Mouse (Mus musculus) kidney, postnatal 0 days (tissue): Measurements from ENCODE around the gene Ryr2. TPM values are rescaled to one million over a fixed set of nuclear protein-coding genes. Genes with fewer than 3 reads are reported as not detected.

Source experiments
- ATAC-seq: fragments of 200-750 bp; cut with Nextera tagmentation; replicated peaks from 2 replicates; pipeline ENCODE4 v1.8.0; 2017; ENCODE audit warnings: low read depth, moderate number of reproducible peaks, moderate TSS enrichment, moderate library complexity; ENCODE audit not compliant: low FRiP score
- DNase-seq: peaks from one replicate; pipeline ENCODE4 v3.0.0-alpha.2; 2016; ENCODE audit warnings: low spot score
- H3K27ac ChIP-seq: fragments of 300-500 bp; sonication (generic); 2 replicates; pipeline ENCODE4 v1.5.1; 2014; ENCODE audit warnings: mild to moderate bottlenecking
- H3K27me3 ChIP-seq: fragments of 300-500 bp; sonication (generic); 2 replicates; pipeline ENCODE4 v1.6.1; 2014; ENCODE audit warnings: low read length, mixed read lengths; ENCODE audit not compliant: insufficient read depth
- H3K36me3 ChIP-seq: fragments of 300-500 bp; sonication (generic); 2 replicates; pipeline ENCODE4 v1.6.1; 2014; ENCODE audit warnings: low read length, mixed read lengths; ENCODE audit not compliant: insufficient read depth
- H3K4me1 ChIP-seq: fragments of 300-500 bp; sonication (generic); replicated peaks from 2 replicates; pipeline ENCODE4 v1.6.1; 2014; ENCODE audit warnings: antibody characterized with exemption, low read length, mixed read lengths; ENCODE audit not compliant: insufficient read depth
- H3K4me2 ChIP-seq: fragments of 300-500 bp; sonication (generic); 2 replicates; pipeline ENCODE4 v1.6.1; 2014; ENCODE audit warnings: mild to moderate bottlenecking, low read length, moderate library complexity, mixed read lengths
- H3K4me3 ChIP-seq: fragments of 300-500 bp; sonication (generic); replicated peaks from 2 replicates; pipeline ENCODE4 v1.5.1; 2014; ENCODE audit warnings: low read depth, low read length
- H3K9ac ChIP-seq: fragments of 300-500 bp; sonication (generic); 2 replicates; pipeline ENCODE4 v1.6.1; 2014; ENCODE audit warnings: low read depth, low read length
- H3K9me3 ChIP-seq: fragments of 300-500 bp; sonication (generic); replicated peaks from 2 replicates; pipeline ENCODE4 v1.6.1; 2016; ENCODE audit warnings: low read length, inconsistent platforms, mixed read lengths
- CTCF ChIP-seq: IDR thresholded peaks from 2 replicates; pipeline ENCODE4 v1.5.1; 2016; ENCODE audit warnings: antibody characterized with exemption, low read depth, mild to moderate bottlenecking, moderate library complexity
- WGBS: fragments of 180-500 bp; shearing (Covaris S2); extraction: QIAGEN DNeasy Blood & Tissue Kit; methylation state at CpG from one replicate; pipeline ENCODE4 v1.1.7; 2014; 5-methylcytosine and 5-hydroxymethylcytosine counted together
- polyA plus RNA-seq: library from polyadenylated mRNA; unstranded; fragments of >200 nt; fragmentation: Nextera tagmentation; extraction: Ambion mirVana; gene quantifications from 2 replicates; pipeline ENCODE4 v1.2.1, GENCODE M21; 2015

Gene Ryr2
- polyA plus RNA-seq, 1 experiment from 2014 or later, result 0.09 TPM

DNA sequence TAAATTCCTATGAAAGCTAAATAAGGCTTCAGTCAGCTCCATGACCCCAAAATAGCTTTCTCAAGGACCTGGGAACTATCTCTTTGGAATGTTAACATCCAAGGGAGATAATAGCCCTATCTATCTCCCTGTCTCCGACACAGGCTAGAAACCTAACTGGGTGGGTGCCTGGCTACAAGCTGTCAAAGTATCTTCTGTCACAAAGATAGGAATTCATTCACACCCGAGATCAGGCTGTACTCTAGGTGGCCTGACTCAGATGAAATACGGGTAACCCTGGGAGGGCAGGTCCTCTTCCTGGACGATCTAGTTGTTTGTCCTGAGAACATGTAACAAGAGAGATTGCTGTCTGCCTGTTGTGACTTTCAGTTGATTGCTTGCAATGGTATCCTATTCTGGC, 69.9 kb downstream of the Ryr2 start:
- H3K27ac ChIP-seq, result no peak overlapping the region
- TF ChIP-seq CTCF, result no peak
- no peaks in the 10 kb centered on the region for H3K9me3 ChIP-seq
- DNase-seq, result peak; percentile 21
- no peak for ATAC-seq
- H3K4me2 ChIP-seq, result no peak overlapping the region
- no peaks in the 10 kb centered on the region for H3K27me3 ChIP-seq
- 31% methylated on average over 4 of the region's 4 CpGs for WGBS
- no peak overlapping the region for H3K9ac ChIP-seq
- no peaks in the 10 kb centered on the region for H3K4me1 ChIP-seq
- H3K4me3 ChIP-seq, result no peak overlapping the region
- no peaks in the 10 kb centered on the region for H3K36me3 ChIP-seq

DNA sequence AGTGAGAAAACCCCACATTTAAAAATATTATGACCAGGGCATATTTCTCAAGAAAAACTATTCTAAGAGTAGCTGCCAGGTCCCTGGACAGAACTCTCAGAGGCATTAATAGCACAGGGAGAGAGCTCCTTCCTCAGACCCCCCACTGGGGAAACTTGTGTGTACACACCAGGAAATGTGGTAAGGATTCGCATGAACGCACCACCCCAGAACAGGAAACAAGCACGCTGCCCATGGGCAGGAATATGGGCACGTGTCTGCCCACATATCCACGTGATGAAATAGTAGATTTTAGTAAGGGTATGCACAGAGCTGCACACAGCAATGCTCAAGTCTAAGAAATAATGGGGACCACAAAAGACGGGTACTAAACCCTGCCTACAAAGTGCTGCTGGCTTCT, 72.8 kb downstream of the Ryr2 start:
- Histone ChIP-seq H3K27ac (no peak overlapping the region), H3K4me3 (no peak overlapping the region), H3K4me2 (no peak overlapping the region), H3K27me3 (no peaks in the 10 kb centered on the region), H3K9ac (no peak overlapping the region), H3K9me3 (no peaks in the 10 kb centered on the region), H3K4me1 (no peaks in the 10 kb centered on the region), H3K36me3 (no peaks in the 10 kb centered on the region)
- no peak for ATAC-seq
- no peak for TF ChIP-seq CTCF
- no peak for DNase-seq
- 55% methylated on average over 6 of the region's 6 CpGs for WGBS

DNA sequence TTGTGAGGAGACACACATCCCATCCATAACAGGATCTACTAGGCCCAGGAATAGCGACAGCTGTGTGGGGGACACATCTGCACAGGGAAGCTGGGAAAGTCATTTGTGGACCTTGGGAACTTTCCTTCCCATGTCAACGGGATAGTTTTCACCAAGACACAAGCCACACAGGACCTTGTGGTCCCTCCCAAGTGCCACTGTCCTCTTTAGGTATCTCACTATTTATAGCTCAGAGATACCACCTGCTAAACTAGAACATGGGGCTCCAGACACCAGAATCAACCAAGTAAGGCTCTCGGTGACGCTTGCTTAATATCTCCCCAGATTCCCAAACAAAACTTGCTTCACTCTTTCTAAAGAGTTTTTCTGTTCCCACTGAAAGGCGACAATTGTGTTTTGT, 73.5 kb downstream of the Ryr2 start:
- Histone ChIP-seq H3K27me3 (no peaks in the 10 kb centered on the region), H3K9me3 (no peaks in the 10 kb centered on the region), H3K9ac (no peak overlapping the region), H3K4me1 (no peaks in the 10 kb centered on the region), H3K4me2 (no peak overlapping the region), H3K4me3 (no peak overlapping the region), H3K36me3 (no peaks in the 10 kb centered on the region), H3K27ac (no peak overlapping the region)
- 87% methylated on average over 5 of the region's 5 CpGs for WGBS
- no peak for TF ChIP-seq CTCF
- DNase-seq (no peak), ATAC-seq (no peak)

DNA sequence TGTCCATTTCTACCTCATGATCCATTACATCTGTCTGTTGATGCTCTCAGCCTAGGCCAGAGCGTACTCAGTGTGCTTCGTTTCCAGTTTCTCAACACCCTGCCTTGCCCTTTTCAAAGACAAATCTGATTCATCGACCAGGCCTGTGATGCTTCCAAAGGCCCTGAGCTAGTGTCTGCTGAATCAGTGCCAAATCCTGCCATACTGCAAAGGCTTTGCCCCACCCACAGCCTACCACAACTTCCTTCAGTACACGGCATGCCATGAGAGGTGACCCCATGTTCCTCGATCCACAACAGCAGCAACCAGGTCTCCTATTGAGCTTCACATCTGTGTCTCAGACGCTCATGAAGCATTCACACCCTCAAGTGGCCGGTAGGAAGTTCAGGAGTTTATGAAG, 76.9 kb downstream of the Ryr2 start:
- Histone ChIP-seq H3K27ac (no peak overlapping the region), H3K4me3 (no peak overlapping the region), H3K4me1 (no peaks in the 10 kb centered on the region), H3K9ac (no peak overlapping the region), H3K9me3 (no peaks in the 10 kb centered on the region), H3K36me3 (no peaks in the 10 kb centered on the region), H3K27me3 (no peaks in the 10 kb centered on the region), H3K4me2 (no peak overlapping the region)
- no peak for DNase-seq
- no peak for TF ChIP-seq CTCF
- WGBS, result 90% methylated on average over 7 of the region's 7 CpGs
- no peak for ATAC-seq

DNA sequence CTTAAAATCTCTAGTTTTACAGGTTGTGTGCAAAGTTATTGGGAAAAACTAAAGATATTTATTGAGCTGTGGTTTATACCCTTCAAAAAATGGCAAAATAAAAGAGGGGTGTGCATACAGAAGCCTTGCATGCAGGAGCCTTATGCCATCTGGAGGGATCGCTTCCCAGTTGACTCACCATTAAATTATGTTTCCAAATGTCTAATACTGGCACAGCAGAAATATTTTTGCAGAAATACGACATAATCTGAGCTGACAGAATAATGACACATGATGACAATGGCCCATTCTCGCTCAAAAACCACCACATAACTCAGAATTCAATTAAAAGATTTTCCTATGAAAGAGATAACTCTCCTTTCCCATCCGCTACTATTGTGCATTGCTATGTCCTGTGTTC, 77.4 kb downstream of the Ryr2 start:
- TF ChIP-seq CTCF, result no peak
- no peak overlapping the region for H3K27ac ChIP-seq
- no peak overlapping the region for H3K4me2 ChIP-seq
- ATAC-seq, result no peak
- 88% methylated on average over 4 of the region's 4 CpGs for WGBS
- H3K4me3 ChIP-seq, result no peak overlapping the region
- DNase-seq, result no peak
- H3K36me3 ChIP-seq, result no peaks in the 10 kb centered on the region
- H3K9me3 ChIP-seq, result no peaks in the 10 kb centered on the region
- H3K4me1 ChIP-seq, result no peaks in the 10 kb centered on the region
- no peak overlapping the region for H3K9ac ChIP-seq
- no peaks in the 10 kb centered on the region for H3K27me3 ChIP-seq

DNA sequence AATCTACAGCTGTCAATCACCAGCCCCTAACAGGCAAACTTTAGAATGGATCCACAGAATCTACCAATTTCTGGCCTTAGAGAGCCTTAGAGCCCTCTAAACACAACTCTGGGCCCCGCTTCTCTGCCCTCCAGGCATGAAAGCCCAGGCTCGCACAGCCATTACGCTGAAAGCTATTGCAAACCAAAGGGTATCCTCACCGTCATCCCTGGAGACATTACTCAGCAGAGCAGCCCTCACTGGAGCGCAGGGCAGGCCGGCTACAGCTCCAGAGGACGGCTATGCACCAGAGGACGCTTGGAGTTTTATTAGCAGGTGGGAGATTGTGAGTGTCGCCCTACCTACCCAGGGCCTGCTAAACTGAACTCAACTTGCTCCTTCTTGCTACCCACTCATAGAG, 88.7 kb downstream of the Ryr2 start:
- DNase-seq, result no peak
- H3K4me2 ChIP-seq, result no peak overlapping the region
- no peak for ATAC-seq
- H3K9ac ChIP-seq, result no peak overlapping the region
- H3K4me1 ChIP-seq, result no peaks in the 10 kb centered on the region
- H3K27ac ChIP-seq, result no peak overlapping the region
- H3K36me3 ChIP-seq, result no peaks in the 10 kb centered on the region
- 73% methylated on average over 9 of the region's 9 CpGs for WGBS
- TF ChIP-seq CTCF, result no peak
- H3K27me3 ChIP-seq, result no peaks in the 10 kb centered on the region
- no peak overlapping the region for H3K4me3 ChIP-seq
- H3K9me3 ChIP-seq, result no peaks in the 10 kb centered on the region

DNA sequence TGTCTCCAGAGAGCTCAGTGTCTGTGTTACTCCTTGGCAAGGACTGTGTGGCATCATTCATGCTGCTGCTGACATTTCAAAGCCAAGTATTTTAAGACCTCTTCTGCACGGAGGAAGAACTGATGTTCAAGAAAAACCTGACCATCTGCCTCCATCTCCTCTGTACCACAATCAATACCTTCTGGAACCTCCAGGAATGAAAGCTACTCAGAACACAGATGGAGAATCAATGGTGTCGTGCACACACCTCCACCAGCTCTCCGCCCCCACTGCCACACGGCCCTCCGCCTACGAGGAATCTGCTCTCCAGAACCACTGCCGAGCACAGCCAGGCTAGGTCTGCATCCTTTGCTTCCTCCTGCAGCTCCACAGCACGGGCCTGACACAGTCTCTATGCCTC, 92.8 kb downstream of the Ryr2 start:
- no peaks in the 10 kb centered on the region for H3K27me3 ChIP-seq
- H3K4me2 ChIP-seq, result no peak overlapping the region
- H3K27ac ChIP-seq, result no peak overlapping the region
- DNase-seq (no peak), ATAC-seq (no peak)
- no peaks in the 10 kb centered on the region for H3K36me3 ChIP-seq
- H3K4me3 ChIP-seq, result no peak overlapping the region
- no peaks in the 10 kb centered on the region for H3K4me1 ChIP-seq
- no peaks in the 10 kb centered on the region for H3K9me3 ChIP-seq
- H3K9ac ChIP-seq, result no peak overlapping the region
- 71% methylated on average over 8 of the region's 8 CpGs for WGBS
- TF ChIP-seq CTCF, result no peak
